Mouse (Mus musculus): ENCODE measurements around the gene Wfdc15b.

DNA sequence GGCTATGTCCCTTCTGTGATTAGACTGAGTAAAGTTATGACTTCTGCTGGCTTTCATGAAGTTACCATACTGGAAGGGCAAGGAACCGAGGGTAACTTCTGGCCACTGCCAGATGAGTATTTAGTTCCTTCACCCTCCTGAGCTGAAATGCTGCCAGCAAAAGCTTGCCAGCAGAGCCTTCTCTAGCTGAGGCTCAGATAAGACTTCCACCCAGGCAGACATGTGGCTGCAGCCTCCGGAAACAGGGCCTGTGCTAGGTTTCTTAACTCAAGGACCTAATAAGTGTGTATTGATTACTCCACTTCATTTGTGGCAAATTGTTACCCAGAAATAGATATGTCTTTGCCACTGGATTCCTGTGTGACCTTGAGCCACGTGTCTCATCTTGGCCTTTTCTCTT lies 48.1 kb downstream of the Wfdc15b start:
- no peak for TF ChIP-seq POLR2A (IDR thresholded peaks at IDR 0.05; ENCODE audit: low read depth, low read length)
- no peak for TF ChIP-seq CTCF (conservative IDR thresholded peaks at IDR 0.05; ENCODE audit: insufficient read depth, insufficient read length, low read depth, low read length)

Measured in kidney, adult 2 months (tissue).